ENCODE assay signal across 8 mouse cellular contexts in genomic region chr6:50109757-50110378, GRCm38 (mm10). TPM values are rescaled to one million over a fixed set of nuclear protein-coding genes. Genes with fewer than 3 reads are reported as not detected.
A peak's percentile ranks its signal among the peaks of the same experiment; 100 is the strongest.
DNase-seq lines count a peak whose midpoint lies in the region; ATAC-seq and TF ChIP-seq lines count a peak whose summit lies in the region.

TSS of gene Mpp6 (plus strand) at chr6:50110241.

- peak; percentile 71 for TF ChIP-seq CTCF in stomach, postnatal 0 days (IDR thresholded peaks at IDR 0.05; ENCODE audit: low read depth)

- H3K27ac ChIP-seq in forebrain, embryonic 11.5 days (ENCODE audit: low read depth, low read length) = peak within 1 kb of the TSS; percentile 64
- peak within 1 kb of the TSS; percentile 90 for H3K27ac ChIP-seq in heart, embryonic 15.5 days
- H3K27ac ChIP-seq in liver, embryonic 16.5 days (ENCODE audit: low read length) = peak within 1 kb of the TSS; percentile 82
- peak within 1 kb of the TSS; percentile 80; the same call in 1 of the 2 replicates for H3K27ac ChIP-seq in neural tube, embryonic 12.5 days
- peak within 1 kb of the TSS; percentile 61 for H3K27ac ChIP-seq in stomach, postnatal 0 days (replicated peaks)

- H3K4me2 ChIP-seq in forebrain, embryonic 11.5 days (ENCODE audit: low read depth, low read length, severe bottlenecking) = peak within 1 kb of the TSS; percentile 81
- peak within 1 kb of the TSS; percentile 94 for H3K4me2 ChIP-seq in heart, embryonic 15.5 days
- peak within 1 kb of the TSS; percentile 71 for H3K4me2 ChIP-seq in liver, embryonic 16.5 days (ENCODE audit: low read depth, low read length)
- peak within 1 kb of the TSS; percentile 76 for H3K4me2 ChIP-seq in neural tube, embryonic 12.5 days (replicated peaks)
- peak within 1 kb of the TSS; percentile 94 for H3K4me2 ChIP-seq in stomach, postnatal 0 days (replicated peaks; ENCODE audit: low read depth)

- H3K4me3 ChIP-seq in forebrain, embryonic 11.5 days (ENCODE audit: low read depth, low read length) = peak within 1 kb of the TSS; percentile 83
- peak within 1 kb of the TSS; percentile 94 for H3K4me3 ChIP-seq in heart, embryonic 15.5 days
- peak within 1 kb of the TSS; percentile 80 for H3K4me3 ChIP-seq in liver, embryonic 16.5 days (ENCODE audit: low read depth, low read length)
- H3K4me3 ChIP-seq in neural tube, embryonic 12.5 days = peak within 1 kb of the TSS; percentile 89
- H3K4me3 ChIP-seq in stomach, postnatal 0 days (ENCODE audit: low read depth, low read length) = peak within 1 kb of the TSS; percentile 72

- peak; percentile 94 for ATAC-seq in forebrain, embryonic 11.5 days (replicated peaks; ENCODE audit: low FRiP score)
- peak; percentile 94 for ATAC-seq in heart, embryonic 15.5 days (replicated peaks; ENCODE audit: insufficient number of reproducible peaks, insufficient read depth, low FRiP score, low read depth)
- ATAC-seq in liver, embryonic 16.5 days (ENCODE audit: low read depth) = peak; percentile 81
- ATAC-seq in neural tube, embryonic 12.5 days (ENCODE audit: low FRiP score, low read depth) = peak; percentile 94
- peak; percentile 93 for ATAC-seq in stomach, postnatal 0 days (ENCODE audit: low FRiP score, low TSS enrichment)

- no peaks in the 10 kb centered on the region for H3K27me3 ChIP-seq in forebrain, embryonic 11.5 days (ENCODE audit: control insufficient read depth, insufficient read depth, low read length)
- H3K27me3 ChIP-seq in heart, embryonic 15.5 days = no peaks in the 10 kb centered on the region
- H3K27me3 ChIP-seq in liver, embryonic 16.5 days (ENCODE audit: control insufficient read depth, insufficient read depth, low read depth, low read length) = peaks cover 21% of the 10 kb centered on the region
- no peaks in the 10 kb centered on the region for H3K27me3 ChIP-seq in neural tube, embryonic 12.5 days (replicated peaks)
- no peaks in the 10 kb centered on the region for H3K27me3 ChIP-seq in stomach, postnatal 0 days (ENCODE audit: control insufficient read depth, insufficient read depth, low read length)

- DNase-seq in CD8-positive naive resting alpha-beta T cell, adult 2 months (ENCODE audit: low read depth in 2 of 2, low spot score in 2 of 2) = peak; percentile 62 to 64
- peak; percentile 61 for DNase-seq in c-Kit-positive CD71-negative TER-119-negative erythroid progenitor cells, embryonic 14.5 days (ENCODE audit: low read depth)
- peak; percentile 97 for DNase-seq in forebrain, embryonic 11.5 days (ENCODE audit: low spot score)
- DNase-seq in kidney, postnatal 25 days = peak; percentile 86 to 93
- peak; percentile 92 for DNase-seq in stomach, postnatal 0 days (ENCODE audit: low spot score)

- peak within 1 kb of the TSS; percentile 89 for H3K9ac ChIP-seq in forebrain, embryonic 11.5 days (ENCODE audit: low read length)
- H3K9ac ChIP-seq in heart, embryonic 15.5 days = peak within 1 kb of the TSS; percentile 93
- peak within 1 kb of the TSS; percentile 73 for H3K9ac ChIP-seq in liver, embryonic 16.5 days (ENCODE audit: low read depth, low read length)
- peak within 1 kb of the TSS; percentile 90 for H3K9ac ChIP-seq in neural tube, embryonic 12.5 days
- peak within 1 kb of the TSS; percentile 78 for H3K9ac ChIP-seq in stomach, postnatal 0 days (ENCODE audit: low read length)

- TF ChIP-seq EP300 in stomach, postnatal 0 days (optimal IDR thresholded peaks at IDR 0.05) = no peak

- H3K9me3 ChIP-seq in forebrain, embryonic 11.5 days (ENCODE audit: control insufficient read depth, low read length) = no peaks in the 10 kb centered on the region
- no peaks in the 10 kb centered on the region for H3K9me3 ChIP-seq in heart, embryonic 15.5 days (replicated peaks)
- no peaks in the 10 kb centered on the region for H3K9me3 ChIP-seq in liver, embryonic 16.5 days (replicated peaks; ENCODE audit: control insufficient read depth, low read length)
- H3K9me3 ChIP-seq in neural tube, embryonic 12.5 days = no peaks in the 10 kb centered on the region
- no peaks in the 10 kb centered on the region for H3K9me3 ChIP-seq in stomach, postnatal 0 days (ENCODE audit: control insufficient read depth, low read length)

- H3K4me1 ChIP-seq in forebrain, embryonic 11.5 days (replicated peaks; ENCODE audit: control insufficient read depth, insufficient read depth, low read length) = peaks cover 4% of the 10 kb centered on the region; the same call in 1 of the 2 replicates
- peaks cover 21% of the 10 kb centered on the region for H3K4me1 ChIP-seq in heart, embryonic 15.5 days (replicated peaks)
- no peaks in the 10 kb centered on the region; the same call in none of the 2 replicates for H3K4me1 ChIP-seq in liver, embryonic 16.5 days (ENCODE audit: control insufficient read depth, low read depth, low read length)
- H3K4me1 ChIP-seq in neural tube, embryonic 12.5 days = peaks cover 9% of the 10 kb centered on the region
- H3K4me1 ChIP-seq in stomach, postnatal 0 days (replicated peaks; ENCODE audit: control insufficient read depth, insufficient read depth) = no peaks in the 10 kb centered on the region

- WGBS in forebrain, embryonic 11.5 days = under 1% methylated on average over 62 of the region's 74 CpGs
- under 1% methylated on average over 42 of the region's 74 CpGs for WGBS in heart, embryonic 15.5 days
- under 1% methylated on average over 65 of the region's 74 CpGs for WGBS in liver, embryonic 16.5 days (ENCODE audit: insufficient replicate concordance)
- WGBS in neural tube, embryonic 12.5 days = under 1% methylated on average over 71 of the region's 74 CpGs
- WGBS in stomach, postnatal 0 days = under 1% methylated on average over 56 of the region's 74 CpGs

- H3K36me3 ChIP-seq in forebrain, embryonic 11.5 days (ENCODE audit: control insufficient read depth, insufficient read depth, low read length) = no peaks in the 10 kb centered on the region
- H3K36me3 ChIP-seq in heart, embryonic 15.5 days = no peaks in the 10 kb centered on the region
- H3K36me3 ChIP-seq in liver, embryonic 16.5 days (ENCODE audit: control insufficient read depth, insufficient read depth) = no peaks in the 10 kb centered on the region
- no peaks in the 10 kb centered on the region for H3K36me3 ChIP-seq in neural tube, embryonic 12.5 days
- H3K36me3 ChIP-seq in stomach, postnatal 0 days (ENCODE audit: control insufficient read depth, insufficient read depth, low read length) = no peaks in the 10 kb centered on the region

RNA-seq across cellular contexts. Expression of gene Mpp6, which starts in this region (rescaled TPM):
- polyA plus RNA-seq in forebrain, embryonic 11.5 days (2014; fragmentation: Nextera tagmentation; extraction: Ambion mirVana) = 92.6 and 93.1 TPM in 2 replicates
- 67.7 and 77.5 TPM in 2 replicates for polyA plus RNA-seq in heart, embryonic 15.5 days (2015; fragmentation: Nextera tagmentation; extraction: Ambion mirVana)
- 36.2 and 37.4 TPM in 2 replicates for polyA plus RNA-seq in liver, embryonic 16.5 days (2015; fragmentation: Nextera tagmentation; extraction: Ambion mirVana)
- polyA plus RNA-seq in neural tube, embryonic 12.5 days (2016; fragmentation: Nextera tagmentation; extraction: Ambion mirVana) = 67.0 and 68.6 TPM in 2 replicates
- 24.5 and 28.1 TPM in 2 replicates for polyA plus RNA-seq in stomach, postnatal 0 days (2015; fragmentation: Nextera tagmentation; extraction: Ambion mirVana)

Comparison
In these comparisons a context has a peak if more than half of its experiments do, and no peak if none do; other contexts are left out.
1. Peak in every context shown above with its lines: DNase-seq, ATAC-seq, H3K4me3 ChIP-seq and H3K27ac ChIP-seq.